Mouse (Mus musculus) limb, embryonic 12.5 days (tissue): ENCODE measurements around the gene Anapc15. TPM values are rescaled to one million over a fixed set of nuclear protein-coding genes. Genes with fewer than 3 reads are reported as not detected.
A peak's percentile ranks its signal among the peaks of the same experiment; 100 is the strongest.

Experiments
- ATAC-seq: fragments of 200-750 bp; cut with Nextera tagmentation; 2 replicates; pipeline ENCODE4 v1.8.0; 2017; ENCODE audit warnings: low read depth, moderate TSS enrichment; ENCODE audit not compliant: insufficient number of reproducible peaks, insufficient read depth, low FRiP score, low TSS enrichment
- H3K27ac ChIP-seq: fragments of 300-500 bp; sonication (generic); 2 replicates; pipeline ENCODE4 v1.5.1; 2016; ENCODE audit warnings: mild to moderate bottlenecking, moderate library complexity
- H3K27me3 ChIP-seq: fragments of 300-500 bp; sonication (generic); 2 replicates; pipeline ENCODE4 v1.6.1; 2016; ENCODE audit warnings: mild to moderate bottlenecking, moderate library complexity
- H3K36me3 ChIP-seq: fragments of 300-500 bp; sonication (generic); 2 replicates; pipeline ENCODE4 v1.6.1; 2016; ENCODE audit warnings: mild to moderate bottlenecking, moderate library complexity
- H3K4me1 ChIP-seq: fragments of 300-500 bp; sonication (generic); replicated peaks from 2 replicates; pipeline ENCODE4 v1.6.1; 2016
- H3K4me2 ChIP-seq: fragments of 300-500 bp; sonication (generic); 2 replicates; pipeline ENCODE4 v1.6.1; 2016; ENCODE audit warnings: mild to moderate bottlenecking, moderate library complexity
- H3K4me3 ChIP-seq: fragments of 300-500 bp; sonication (generic); replicated peaks from 2 replicates; pipeline ENCODE4 v1.5.1; 2016; ENCODE audit warnings: mild to moderate bottlenecking
- H3K9ac ChIP-seq: fragments of 300-500 bp; sonication (generic); replicated peaks from 2 replicates; pipeline ENCODE4 v1.6.1; 2016; ENCODE audit warnings: mild to moderate bottlenecking, moderate library complexity
- H3K9me3 ChIP-seq: fragments of 300-500 bp; sonication (generic); 2 replicates; pipeline ENCODE4 v1.6.1; 2016; ENCODE audit warnings: mild to moderate bottlenecking, moderate library complexity
- WGBS: fragments of 180-500 bp; shearing (Covaris S2); methylation state at CpG from one replicate; pipeline ENCODE4 v1.1.7; 2016; 5-methylcytosine and 5-hydroxymethylcytosine counted together
- polyA plus RNA-seq: library from polyadenylated mRNA; unstranded; fragments of >200 nt; fragmentation: Nextera tagmentation; extraction: Ambion mirVana; gene quantifications from 2 replicates; pipeline ENCODE4 v1.2.1, GENCODE M21; 2016

Gene Anapc15
- polyA plus RNA-seq, 1 experiment from 2014 or later = 82.4 TPM

DNA sequence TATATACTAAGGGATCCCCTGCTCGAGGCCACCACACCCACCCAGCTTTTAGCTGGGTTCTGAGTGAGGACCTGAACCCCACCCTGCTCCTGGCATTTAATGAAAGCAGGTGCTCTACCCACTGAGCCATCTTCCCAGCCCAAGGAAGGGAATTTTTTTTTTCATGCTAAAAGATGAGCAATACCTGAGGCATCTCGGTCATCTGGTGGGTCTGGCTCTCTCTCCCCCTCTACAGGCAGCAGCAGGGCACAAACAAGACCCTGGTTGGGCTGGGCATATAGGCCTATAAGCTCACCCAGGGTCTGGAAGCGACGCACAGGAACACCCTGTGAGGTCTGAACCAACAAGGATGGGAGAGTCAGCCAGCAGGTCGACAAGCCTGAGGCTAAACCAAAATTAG is 30.2 kb upstream of the Anapc15 start:
- Histone ChIP-seq H3K9me3 (0 out of 2 replicates have a peak, but pooled peaks cover 5% of the 10 kb centered on the region), H3K27me3 (no peaks in the 10 kb centered on the region), H3K4me1 (peaks cover 26% of the 10 kb centered on the region), H3K4me3 (no peak overlapping the region), H3K4me2 (0 out of 2 replicates have a peak overlapping the region, but pooled peaks have one; percentile 80), H3K9ac (no peak overlapping the region), H3K27ac (no peak overlapping the region), H3K36me3 (peaks cover 59% of the 10 kb centered on the region)
- ATAC-seq = no peak
- 69% methylated on average over 5 of the region's 5 CpGs for whole genome bisulfite sequencing

DNA sequence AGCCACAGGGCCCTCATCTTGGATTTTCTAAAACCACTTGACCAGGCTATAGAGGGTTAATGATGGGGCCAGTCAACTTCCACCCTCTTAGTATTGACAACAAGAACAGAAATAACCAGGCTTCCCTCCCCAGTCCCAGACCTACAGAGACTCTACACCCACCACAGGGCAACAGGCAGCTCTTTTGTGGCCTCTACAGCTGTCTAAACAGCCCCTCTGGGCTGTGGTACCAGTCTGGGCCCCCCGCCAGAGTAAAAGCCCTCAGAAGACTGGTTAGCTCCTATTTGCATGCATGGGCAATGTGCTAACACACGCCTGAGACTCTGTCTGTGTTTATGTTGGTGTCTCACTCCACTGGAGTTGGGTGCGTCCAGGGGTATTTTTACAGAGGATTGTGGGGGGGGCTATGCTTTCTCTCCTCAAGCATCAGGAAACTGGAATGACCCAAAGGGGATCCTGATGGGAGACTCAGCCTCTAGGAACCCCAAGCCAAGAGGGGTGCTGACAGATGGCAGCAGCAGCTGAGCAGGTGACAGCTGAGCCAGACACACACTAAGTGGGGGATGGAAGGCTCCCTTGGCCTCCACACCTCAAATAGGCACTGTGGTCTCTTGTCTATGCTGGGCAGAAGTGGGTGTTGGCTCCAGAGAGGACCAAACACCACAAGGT is 29.5 kb upstream of the Anapc15 start:
- 78% methylated on average over 3 of the region's 3 CpGs for WGBS
- peak overlapping the region; percentile 80 for H3K4me2 ChIP-seq
- peaks cover 52% of the 10 kb centered on the region for H3K36me3 ChIP-seq
- peaks cover 33% of the 10 kb centered on the region for H3K4me1 ChIP-seq
- H3K9me3 ChIP-seq = 0 out of 2 replicates have a peak, but pooled peaks cover 5% of the 10 kb centered on the region
- H3K4me3 ChIP-seq = 0 out of 2 replicates have a peak overlapping the region, but pooled peaks have one; percentile 94
- H3K9ac ChIP-seq = no peak overlapping the region
- no peak overlapping the region for H3K27ac ChIP-seq
- ATAC-seq = no peak
- H3K27me3 ChIP-seq = no peaks in the 10 kb centered on the region

DNA sequence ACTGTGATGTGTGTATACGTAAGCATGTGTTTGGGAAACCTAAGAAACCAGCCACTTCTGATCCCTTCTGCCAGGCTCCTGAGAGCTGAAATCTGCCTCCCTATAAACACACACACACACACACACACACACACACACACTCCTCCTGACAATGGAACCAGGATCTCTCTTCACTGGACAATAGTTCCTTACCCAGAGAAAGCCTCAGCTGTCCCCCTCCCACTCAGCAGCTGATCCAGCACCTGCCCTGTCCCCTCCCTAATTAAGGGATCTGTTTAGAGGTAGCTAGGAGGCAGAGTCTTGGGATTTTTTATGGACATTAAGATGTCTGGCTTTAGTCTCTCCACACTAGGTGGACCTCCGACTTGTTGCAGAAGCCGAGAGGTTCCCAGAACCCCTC is 28.6 kb upstream of the Anapc15 start:
- H3K9ac ChIP-seq = peak overlapping the region; percentile 97
- ATAC-seq = no peak
- H3K27me3 ChIP-seq = no peaks in the 10 kb centered on the region
- H3K4me3 ChIP-seq = peak overlapping the region; percentile 94
- WGBS = 53% methylated on average over 3 of the region's 3 CpGs
- H3K4me1 ChIP-seq = peaks cover 33% of the 10 kb centered on the region
- H3K27ac ChIP-seq = peak overlapping the region; percentile 5; the same call in 1 of the 2 replicates
- H3K4me2 ChIP-seq = peak overlapping the region; percentile 80
- H3K36me3 ChIP-seq = peaks cover 44% of the 10 kb centered on the region
- H3K9me3 ChIP-seq = 0 out of 2 replicates have a peak, but pooled peaks cover 5% of the 10 kb centered on the region

DNA sequence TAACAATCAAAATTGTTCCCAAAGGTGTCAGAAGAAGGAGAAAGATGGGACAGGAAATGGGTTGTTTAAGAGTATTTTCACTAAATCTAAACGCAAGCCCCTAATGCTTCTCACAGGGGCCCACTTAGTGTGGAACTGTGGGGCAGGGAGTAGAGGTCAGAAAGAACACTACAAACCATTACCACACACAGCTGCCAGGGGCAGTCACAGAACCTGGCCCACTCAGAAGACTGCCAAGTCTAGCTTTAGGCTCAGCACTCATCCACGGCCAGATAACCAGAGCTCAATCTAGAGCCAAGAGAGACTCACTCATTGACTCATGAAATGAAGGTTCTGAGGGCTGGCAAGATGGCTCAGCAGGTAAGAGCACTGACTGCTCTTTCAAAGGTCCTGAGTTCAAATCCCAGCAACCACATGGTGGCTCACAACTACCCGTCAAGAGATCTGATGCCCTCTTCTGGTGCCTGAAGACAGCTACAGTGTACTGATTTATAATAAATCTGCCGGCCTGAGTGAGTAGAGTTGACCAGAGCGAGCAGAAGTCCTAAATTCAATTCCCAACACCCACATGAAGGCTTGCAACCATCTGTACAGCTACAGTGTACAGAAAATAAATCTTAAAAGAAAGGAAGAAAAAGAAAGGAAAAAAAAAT is 27.9 kb upstream of the Anapc15 start:
- Histone ChIP-seq H3K4me1 (peaks cover 33% of the 10 kb centered on the region), H3K27me3 (no peaks in the 10 kb centered on the region), H3K4me3 (peak overlapping the region; percentile 94), H3K9me3 (0 out of 2 replicates have a peak, but pooled peaks cover 5% of the 10 kb centered on the region), H3K36me3 (peaks cover 37% of the 10 kb centered on the region), H3K9ac (peak overlapping the region; percentile 97), H3K27ac (peak overlapping the region; percentile 99), H3K4me2 (peak overlapping the region; percentile 80)
- no peak for ATAC-seq
- whole genome bisulfite sequencing = 40% methylated on average over 5 of the region's 5 CpGs

DNA sequence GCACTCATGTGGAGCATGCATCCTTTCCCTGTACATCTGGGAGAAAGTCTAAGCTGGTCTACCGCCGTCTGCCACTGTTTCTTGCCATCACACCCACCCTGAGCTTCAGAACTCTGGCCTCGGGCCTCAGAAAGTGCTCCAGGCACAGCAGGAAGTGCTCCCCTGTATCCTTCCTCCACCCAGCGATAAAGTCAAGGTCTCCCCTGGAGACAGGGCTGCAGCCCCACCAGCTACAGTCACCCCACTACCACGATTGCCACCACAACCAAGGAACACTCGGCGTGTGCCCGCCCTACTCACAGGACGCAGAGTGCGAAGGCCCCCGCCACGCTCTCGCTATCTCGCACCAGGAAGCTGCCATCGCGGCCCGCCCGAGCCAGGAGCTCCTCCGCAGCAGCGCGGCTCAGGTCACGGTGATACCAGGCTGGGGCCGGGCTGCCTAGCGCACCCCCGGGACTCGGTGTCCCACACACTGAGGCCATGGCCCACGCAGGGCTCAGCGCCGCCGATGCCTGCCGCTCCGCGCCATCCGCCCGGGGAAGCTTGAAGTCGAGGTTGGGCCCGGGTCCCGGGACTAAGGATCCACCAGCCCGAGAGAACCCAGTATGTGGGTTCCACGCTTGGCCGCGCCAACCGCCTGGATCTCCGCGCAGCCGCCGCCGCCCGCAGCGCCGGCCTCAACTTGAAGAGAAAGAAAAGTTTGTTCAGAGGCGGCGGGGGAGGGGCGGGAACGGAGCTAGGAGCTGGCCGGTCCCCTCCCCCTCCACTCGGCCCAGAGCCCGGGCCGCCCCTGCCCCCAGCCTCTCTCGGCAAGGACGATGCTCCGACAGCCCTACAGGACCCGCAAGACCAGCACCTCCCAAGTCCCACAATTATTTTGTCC is 27.0 kb upstream of the Anapc15 start:
- Histone ChIP-seq H3K36me3 (peaks cover 28% of the 10 kb centered on the region), H3K27ac (peak overlapping the region; percentile 99), H3K9me3 (no peaks in the 10 kb centered on the region), H3K4me1 (peaks cover 33% of the 10 kb centered on the region), H3K9ac (peak overlapping the region; percentile 97), H3K27me3 (no peaks in the 10 kb centered on the region), H3K4me3 (peak overlapping the region; percentile 94), H3K4me2 (peak overlapping the region; percentile 80)
- ATAC-seq = peak; percentile 48
- under 1% methylated on average over 63 of the region's 63 CpGs for WGBS

DNA sequence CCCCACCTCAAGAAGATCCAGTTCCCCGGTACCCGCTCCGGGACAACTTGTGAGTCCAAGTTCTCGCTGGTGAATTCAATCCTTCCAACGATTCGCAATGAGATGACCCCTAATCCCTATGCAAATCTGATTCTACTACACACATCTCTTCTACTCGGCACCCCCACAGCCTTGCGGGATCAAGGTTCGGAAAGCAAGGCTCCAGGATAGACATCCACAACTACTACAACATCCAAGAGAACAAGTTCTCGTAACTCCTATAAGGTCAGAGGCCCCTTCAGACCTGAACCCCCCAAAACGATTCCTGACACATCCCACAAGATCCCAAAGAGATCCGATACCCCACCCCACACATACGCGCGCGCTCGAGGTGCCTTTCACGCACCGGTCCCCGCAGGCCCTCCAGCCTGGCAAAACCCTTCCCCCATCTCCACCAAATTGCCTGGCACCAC is 26.3 kb upstream of the Anapc15 start:
- ATAC-seq = no peak
- H3K9me3 ChIP-seq = no peaks in the 10 kb centered on the region
- under 1% methylated on average over 20 of the region's 20 CpGs for WGBS
- H3K4me1 ChIP-seq = peaks cover 33% of the 10 kb centered on the region
- peak overlapping the region; percentile 97 for H3K9ac ChIP-seq
- H3K27ac ChIP-seq = peak overlapping the region; percentile 99
- H3K27me3 ChIP-seq = no peaks in the 10 kb centered on the region
- H3K4me2 ChIP-seq = peak overlapping the region; percentile 80
- H3K4me3 ChIP-seq = peak overlapping the region; percentile 94
- H3K36me3 ChIP-seq = peaks cover 21% of the 10 kb centered on the region

DNA sequence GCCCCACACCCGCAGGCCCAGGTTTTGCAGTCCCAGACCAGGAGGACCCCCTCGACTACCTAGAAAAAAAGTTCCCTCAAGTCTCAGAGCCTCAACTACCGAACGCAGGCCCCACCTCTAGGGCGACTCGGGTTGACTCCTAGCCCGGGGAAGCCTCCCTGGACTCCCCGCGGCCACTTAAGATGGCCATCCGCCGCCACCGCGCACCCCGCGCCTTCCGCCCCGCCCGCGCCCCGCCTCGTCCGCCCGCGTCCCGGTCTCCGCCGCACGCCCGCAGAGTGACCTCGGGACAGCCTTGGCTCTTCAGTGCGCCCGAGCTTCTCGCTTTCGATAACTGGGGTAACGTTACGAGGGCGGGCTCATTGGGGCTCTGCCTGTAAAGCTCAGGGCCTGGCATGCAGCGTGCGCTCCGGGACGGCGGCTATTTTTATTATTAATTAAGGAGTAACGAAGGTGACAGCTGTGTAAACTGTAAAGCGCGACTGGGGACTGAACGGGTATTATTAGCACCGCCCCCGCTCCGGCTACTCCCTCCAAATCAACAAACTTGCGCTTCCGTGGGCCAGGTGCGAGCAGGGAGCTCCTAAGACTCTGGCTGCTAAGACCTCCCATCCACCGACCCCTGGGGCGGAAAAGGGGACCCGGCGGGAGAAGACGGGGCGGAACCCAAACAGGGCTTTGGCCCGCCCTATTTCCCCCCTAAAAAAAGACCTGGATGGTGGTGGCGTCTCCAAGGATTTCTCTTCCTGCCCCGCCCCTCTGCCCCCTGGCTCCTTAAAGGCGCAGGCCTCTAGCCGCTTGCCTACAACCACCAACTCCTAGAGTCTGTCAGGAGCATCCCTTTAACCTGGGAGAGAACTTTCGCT is 25.7 kb upstream of the Anapc15 start, which contains the start of gene Inppl1:
Gene Inppl1, minus strand, starts transcription at position 624 of the 866 bp plus-strand sequence.
- H3K4me2 ChIP-seq = peak within 1 kb of the TSS; percentile 80
- peak; percentile 78 for ATAC-seq
- H3K9ac ChIP-seq = peak within 1 kb of the TSS; percentile 97
- peaks cover 33% of the 10 kb centered on the region for H3K4me1 ChIP-seq
- no peaks in the 10 kb centered on the region for H3K27me3 ChIP-seq
- no peaks in the 10 kb centered on the region for H3K9me3 ChIP-seq
- H3K4me3 ChIP-seq = peak within 1 kb of the TSS; percentile 94
- H3K36me3 ChIP-seq = peaks cover 15% of the 10 kb centered on the region
- under 1% methylated on average over 64 of the region's 64 CpGs for WGBS
- H3K27ac ChIP-seq = peak within 1 kb of the TSS; percentile 99

DNA sequence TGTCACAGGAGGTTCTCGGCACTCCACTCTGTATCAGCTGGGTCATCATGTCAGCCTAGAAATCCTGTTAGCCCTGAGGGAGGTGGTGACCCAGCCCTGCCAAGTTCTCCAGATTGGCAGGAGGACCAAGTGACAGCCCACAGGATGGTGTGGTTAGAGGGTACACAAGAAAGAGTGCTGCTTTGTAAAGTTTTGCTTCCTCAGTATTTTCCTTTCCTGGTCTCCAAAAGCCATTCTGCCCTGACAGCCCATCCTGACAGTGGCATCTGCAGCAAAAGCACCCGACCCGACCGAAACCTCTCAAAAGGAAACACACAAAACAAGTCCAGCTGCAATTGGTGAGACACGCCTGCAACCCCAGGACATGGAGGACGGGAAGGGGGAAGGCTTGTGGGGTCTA is 19.3 kb upstream of the Anapc15 start:
- ATAC-seq = no peak
- no peaks in the 10 kb centered on the region for H3K36me3 ChIP-seq
- H3K9ac ChIP-seq = no peak overlapping the region
- no peak overlapping the region for H3K27ac ChIP-seq
- no peak overlapping the region for H3K4me3 ChIP-seq
- H3K27me3 ChIP-seq = no peaks in the 10 kb centered on the region
- H3K4me1 ChIP-seq = no peaks in the 10 kb centered on the region
- H3K9me3 ChIP-seq = no peaks in the 10 kb centered on the region
- 62% methylated on average over 6 of the region's 6 CpGs for WGBS
- H3K4me2 ChIP-seq = no peak overlapping the region

DNA sequence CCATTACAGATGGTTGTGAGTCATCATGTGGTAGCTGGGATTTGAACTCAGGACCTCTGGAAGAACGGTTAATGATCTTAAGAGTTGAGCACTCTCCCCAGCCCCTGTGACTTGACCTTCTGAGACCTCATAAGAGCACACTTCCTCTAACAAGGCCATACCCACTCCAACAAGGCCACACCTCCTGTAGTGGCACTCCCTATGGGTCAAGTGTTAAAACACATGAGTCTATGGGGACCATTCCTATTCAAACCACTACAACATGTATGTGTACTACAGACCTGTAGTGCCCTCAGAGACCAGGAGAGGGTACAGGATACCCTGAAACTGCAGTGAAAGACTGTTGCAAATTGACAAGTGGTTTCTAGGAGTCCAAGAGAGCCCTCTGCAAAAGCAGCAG is 15.6 kb upstream of the Anapc15 start:
- Histone ChIP-seq H3K27ac (no peak overlapping the region), H3K4me1 (no peaks in the 10 kb centered on the region), H3K9ac (no peak overlapping the region), H3K4me2 (no peak overlapping the region), H3K9me3 (no peaks in the 10 kb centered on the region), H3K27me3 (no peaks in the 10 kb centered on the region), H3K36me3 (no peaks in the 10 kb centered on the region), H3K4me3 (no peak overlapping the region)
- no peak for ATAC-seq
- 97% methylated on average over 1 of the region's 1 CpGs for WGBS

DNA sequence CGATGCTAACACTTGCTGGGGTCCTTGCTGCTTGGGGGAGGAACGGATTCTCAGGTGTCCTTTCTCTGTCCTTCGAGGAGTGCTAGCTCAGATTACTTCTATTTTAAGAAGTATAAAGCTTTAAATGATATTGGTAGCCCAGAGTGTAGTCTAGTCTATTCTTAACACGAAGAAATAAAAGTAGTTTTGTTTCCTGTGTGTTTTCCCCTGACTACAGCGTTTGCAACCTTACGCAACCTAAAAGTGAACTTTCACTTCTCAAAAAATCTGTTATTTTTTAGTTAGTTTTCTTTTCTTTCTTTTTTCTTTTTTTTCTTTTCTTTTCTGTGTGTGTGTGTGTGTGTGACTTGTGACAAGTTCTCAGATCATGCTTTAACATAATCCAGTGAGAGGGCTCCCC is 11.8 kb upstream of the Anapc15 start:
- no peak overlapping the region for H3K27ac ChIP-seq
- no peaks in the 10 kb centered on the region for H3K36me3 ChIP-seq
- 83% methylated on average over 6 of the region's 6 CpGs for WGBS
- H3K4me1 ChIP-seq = no peaks in the 10 kb centered on the region
- no peak overlapping the region for H3K9ac ChIP-seq
- ATAC-seq = no peak
- H3K4me2 ChIP-seq = no peak overlapping the region
- no peaks in the 10 kb centered on the region for H3K27me3 ChIP-seq
- no peak overlapping the region for H3K4me3 ChIP-seq
- H3K9me3 ChIP-seq = no peaks in the 10 kb centered on the region
